Mouse (Mus musculus) spleen, adult 2 months (tissue): Measurements from ENCODE around the gene Gm17606.

Experiments used
- CTCF ChIP-seq: fragments of 200-500 bp; IDR thresholded peaks from 2 replicates; pipeline ENCODE4 v1.5.1; 2011; ENCODE audit warnings: mild to moderate bottlenecking, inconsistent platforms; ENCODE audit not compliant: insufficient read depth, insufficient read length, insufficient replicate concordance; ENCODE audit errors: extremely low read depth
- POLR2A ChIP-seq: fragments of 200-500 bp; IDR thresholded peaks from 2 replicates; pipeline ENCODE4 v1.6.1; 2011; ENCODE audit warnings: low read depth, low read length, inconsistent platforms

- TF ChIP-seq CTCF (no peak), POLR2A (no peak)
Measured at GRCm38 (mm10) chr14:54629797-54630196, 11.0 kb upstream of the Gm17606 start.
